Mouse (Mus musculus) adrenal gland, adult 8-10 months (tissue): Measurements from ENCODE around the gene Emb. TPM values are rescaled to one million over a fixed set of nuclear protein-coding genes. Genes with fewer than 3 reads are reported as not detected.

Experiments
- DNase-seq: peaks from one replicate; pipeline ENCODE4 v3.0.0; 2022
- total RNA-seq, 4 experiments: library from RNA; stranded (reverse); gene quantifications; 2 replicates each; pipeline ENCODE4 v1.2.4; 2022

Gene Emb
- total RNA-seq, 4 experiments from 2014 or later = 24.4 to 30.6 (median 26.5) TPM

DNA sequence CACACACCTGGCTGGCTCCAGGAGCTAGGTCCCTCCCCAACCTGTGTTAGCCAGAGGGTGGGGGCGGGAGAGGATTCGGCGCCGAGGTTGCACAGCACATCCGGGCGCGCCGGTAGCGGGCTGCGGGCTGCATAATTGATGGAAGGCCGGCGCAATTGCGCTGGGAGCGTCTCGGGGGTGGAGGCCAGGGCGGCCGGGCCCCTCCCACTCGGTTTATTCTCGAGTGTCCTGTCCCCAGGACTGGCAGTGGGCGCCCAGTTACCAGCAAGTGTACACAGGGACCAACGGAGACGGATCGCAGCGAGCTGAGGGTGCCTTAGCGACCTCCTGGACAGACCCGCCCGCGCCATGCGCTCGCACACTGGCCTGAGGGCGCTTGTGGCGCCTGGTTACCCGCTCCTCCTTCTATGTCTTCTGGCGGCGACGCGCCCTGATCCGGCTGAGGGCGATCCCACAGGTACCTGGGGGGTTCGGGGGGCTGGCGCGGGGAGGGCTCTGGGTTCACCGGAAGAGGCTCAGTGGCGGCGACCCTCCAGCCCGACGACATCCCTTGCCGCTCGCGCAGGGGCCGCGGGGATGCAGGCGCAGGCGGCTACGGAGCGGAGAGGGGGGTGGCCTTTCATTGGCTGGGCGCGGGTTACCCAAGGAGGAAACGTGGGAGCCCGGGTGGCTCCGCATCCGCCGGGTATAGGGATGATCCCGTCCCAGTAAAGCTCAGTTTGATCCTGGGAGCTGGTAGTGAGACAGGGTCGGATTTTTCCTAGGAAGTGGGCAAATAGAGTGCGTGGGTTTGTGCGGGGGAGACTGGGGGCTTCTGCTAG lies 12.4 kb downstream of the Emb start, which contains the start of gene Gm17509:
Gm17509 (minus strand) TSS at position 575 of the 821 bp plus-strand sequence.
- peak; percentile 16 for DNase-seq

DNA sequence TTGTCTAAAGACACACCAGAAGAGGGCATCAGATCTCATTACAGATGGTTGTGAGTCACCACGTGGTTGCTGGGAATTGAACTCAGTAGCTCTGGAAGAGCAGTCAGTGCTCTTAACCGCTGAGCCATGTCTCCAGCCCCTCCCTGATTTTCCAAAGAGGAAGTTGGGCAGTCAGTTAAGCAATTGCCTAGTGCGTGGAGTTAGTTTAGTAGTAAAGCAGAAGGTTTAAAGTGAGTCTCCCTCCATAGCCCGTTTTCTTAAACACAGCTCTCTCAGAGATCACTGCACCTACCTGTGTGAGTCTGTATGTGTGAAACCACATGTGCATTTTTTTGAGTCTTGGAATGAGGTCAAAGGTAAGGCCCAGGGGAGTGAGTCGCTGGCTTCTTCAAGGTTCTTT lies 14.8 kb downstream of the Emb start:
- DNase-seq = no peak

- no peak for DNase-seq
Observed at GRCm38 (mm10) chr13:117224901-117225300, 16.6 kb downstream of the Emb start.

DNA sequence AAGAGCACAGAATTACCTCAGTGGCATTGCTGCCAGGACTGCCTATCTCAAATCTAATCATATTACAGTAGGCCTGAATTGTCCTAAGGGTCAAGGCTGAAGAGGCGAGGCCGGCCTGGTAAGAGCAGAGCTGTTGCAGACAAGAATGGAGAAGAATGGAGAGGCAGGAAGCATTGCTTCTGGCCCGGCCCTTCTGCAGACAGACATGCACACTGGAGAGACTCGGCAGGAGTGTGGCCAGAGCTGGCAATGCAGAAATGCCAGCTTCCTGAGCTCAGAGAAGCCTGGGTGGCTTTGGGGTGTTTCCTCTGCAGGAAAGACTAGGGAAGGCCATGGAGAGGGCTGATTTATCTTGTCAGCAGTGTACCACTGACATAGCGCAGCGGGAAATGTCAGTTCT lies 17.2 kb downstream of the Emb start:
- DNase-seq = peak; percentile 5

GRCm38 (mm10) chr13:117230371-117231110 lies 22.2 kb downstream of the Emb start:
- peak; percentile 38 for DNase-seq

GRCm38 (mm10) chr13:117233808-117234207 lies 25.5 kb downstream of the Emb start:
- DNase-seq = no peak

DNA sequence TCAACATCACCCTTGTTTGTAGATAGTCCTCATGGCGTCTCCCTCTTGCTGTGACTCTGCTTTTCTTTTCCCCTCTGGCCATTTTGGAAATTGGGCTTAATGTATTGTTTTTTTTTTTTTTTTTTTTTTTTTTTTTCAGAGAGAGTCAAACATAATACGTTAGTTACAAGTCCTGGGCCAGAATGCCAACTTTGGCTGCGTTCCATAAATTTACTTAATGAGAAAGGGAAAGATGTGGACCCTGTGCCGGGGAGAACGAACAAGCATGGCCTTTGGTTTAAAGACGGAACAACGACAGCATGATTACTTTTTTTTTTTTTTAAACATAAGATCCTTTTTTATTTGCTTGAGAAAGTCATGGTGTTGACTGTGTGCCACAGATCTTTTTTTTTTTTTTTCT lies 26.1 kb downstream of the Emb start:
- DNase-seq = no peak

DNA sequence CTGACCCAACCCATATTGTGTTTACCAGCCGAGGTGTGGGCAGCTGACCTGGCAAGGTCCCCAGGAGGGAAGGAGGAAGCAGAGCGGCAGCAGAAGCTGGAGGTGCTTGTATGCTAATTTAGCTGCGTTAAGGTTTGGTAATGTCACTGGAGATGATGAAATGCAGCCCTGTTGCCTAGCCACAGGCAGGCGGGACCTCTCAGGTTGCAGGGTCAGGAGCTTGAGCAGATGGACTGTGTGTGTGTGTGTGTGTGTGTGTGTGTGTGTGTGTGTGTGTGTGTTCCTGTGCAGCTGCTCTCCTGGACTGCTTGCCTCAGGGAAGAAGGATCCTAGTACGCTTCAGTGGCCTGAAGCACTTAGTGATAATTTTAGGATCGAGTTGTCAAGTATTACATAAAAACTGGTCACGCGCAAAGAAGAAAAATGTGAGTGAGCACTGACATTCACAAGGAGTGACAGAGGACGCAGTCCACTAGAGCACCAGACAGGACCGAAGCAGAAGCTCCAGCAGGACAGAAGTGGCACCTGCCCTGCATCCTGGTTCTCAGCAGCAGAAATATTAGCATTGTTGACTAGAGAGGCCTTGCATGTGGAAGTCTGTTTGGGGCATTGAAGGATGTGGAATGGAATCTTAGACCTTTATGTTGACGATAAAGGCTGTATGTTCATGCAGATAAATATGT lies 27.3 kb downstream of the Emb start:
- no peak for DNase-seq

DNA sequence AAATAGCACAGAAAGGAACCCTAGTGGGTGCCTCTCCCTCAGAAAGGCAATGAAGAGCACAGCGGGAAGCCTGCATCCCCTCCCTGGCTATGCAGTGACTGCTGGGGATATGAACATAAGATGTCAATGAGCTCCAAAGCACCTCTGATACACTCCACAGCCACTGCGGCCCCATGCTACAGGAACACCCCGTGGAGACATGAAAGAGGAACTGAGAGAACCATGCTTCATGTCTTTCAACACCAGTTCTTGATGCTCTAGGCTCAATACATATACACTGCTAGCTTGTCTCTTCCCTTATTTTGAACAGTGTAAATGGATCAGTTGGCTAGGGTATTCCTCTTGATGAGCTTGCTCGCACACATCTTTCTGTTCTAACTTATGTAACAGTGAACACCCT lies 28.8 kb downstream of the Emb start:
- DNase-seq = no peak

DNA sequence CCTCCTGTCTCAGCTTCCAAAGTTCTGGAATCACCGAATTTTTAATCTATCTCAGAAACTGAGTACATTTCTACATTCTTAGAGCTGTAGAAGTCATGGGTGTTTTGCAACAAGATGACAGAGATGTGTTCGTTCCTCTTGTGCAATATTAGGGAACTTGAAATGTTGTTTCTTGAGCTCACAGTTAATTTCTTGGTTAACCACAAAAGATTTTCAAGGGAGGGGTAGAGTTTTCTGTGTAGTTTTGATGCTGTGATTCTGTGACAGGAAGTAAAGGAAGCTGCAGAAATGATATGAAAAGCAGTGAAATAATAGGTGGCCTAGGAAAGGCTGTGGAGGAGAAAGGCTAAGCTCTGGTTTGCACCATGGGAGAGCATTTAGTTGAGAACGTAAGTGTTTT lies 33.7 kb downstream of the Emb start:
- DNase-seq = no peak

- DNase-seq = no peak
Observed at GRCm38 (mm10) chr13:117242621-117243020, 34.3 kb downstream of the Emb start.

- no peak for DNase-seq
Observed at GRCm38 (mm10) chr13:117260704-117261103, 52.4 kb downstream of the Emb start.

DNA sequence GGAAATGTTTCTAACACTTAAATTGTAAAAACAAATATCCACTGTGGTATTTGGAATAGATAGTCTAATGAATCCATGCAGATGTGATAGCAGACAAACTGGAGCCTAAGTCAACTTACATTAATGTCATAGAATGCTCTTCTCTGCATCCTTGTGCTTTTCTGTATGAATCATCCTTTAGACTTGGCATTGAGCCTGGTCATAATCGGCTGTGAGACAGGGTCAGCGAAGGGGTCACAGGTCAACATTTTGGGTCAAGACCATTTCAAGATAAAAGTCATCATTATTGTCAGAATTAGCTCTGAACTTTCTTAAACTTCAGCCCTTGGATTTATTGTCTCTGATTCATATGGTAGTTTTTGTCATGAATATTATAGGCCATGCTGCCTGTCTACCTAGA lies 57.8 kb downstream of the Emb start:
- DNase-seq = peak; percentile 18

GRCm38 (mm10) chr13:117267963-117268362 lies 59.6 kb downstream of the Emb start:
- DNase-seq = no peak

- no peak for DNase-seq
Observed at GRCm38 (mm10) chr13:117284036-117284435, 75.7 kb downstream of the Emb start.

DNA sequence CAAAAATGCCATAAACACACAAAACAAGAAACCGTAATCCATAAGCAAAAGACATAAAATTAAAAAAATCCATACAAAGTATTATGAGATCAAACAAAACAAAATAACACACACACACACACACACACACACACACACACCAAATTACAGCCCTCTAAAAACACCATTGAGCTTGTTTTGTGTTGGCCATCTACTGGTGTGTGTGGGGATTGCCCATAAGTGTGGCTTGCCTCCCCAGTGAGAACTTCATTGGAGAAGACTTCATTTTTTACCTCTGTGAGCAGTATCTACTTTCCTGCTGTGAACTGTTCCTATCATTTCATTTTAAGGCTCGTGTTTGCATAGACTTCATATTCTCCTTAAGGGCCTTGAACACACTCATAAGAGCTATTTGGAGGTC lies 78.6 kb downstream of the Emb start:
- DNase-seq = no peak

DNA sequence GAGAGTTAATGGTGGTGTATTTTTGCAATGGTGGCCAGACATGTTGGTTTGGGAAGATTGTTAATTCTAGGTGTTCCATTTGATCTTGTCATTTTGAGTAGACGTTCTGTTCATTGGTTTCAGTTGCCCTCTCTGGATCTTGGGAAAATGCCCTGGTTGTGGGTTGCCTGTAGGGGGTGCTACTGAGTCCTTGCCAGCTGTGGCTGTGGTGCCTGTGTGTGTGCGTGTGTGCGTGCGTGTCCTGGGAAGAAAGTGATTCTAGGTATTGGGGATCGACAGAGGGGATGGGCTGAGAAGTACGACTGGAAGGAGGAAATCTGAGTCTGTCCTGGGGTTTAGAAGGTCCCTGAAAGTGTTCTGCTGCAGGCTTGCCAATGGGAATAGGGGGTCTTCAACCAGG lies 79.1 kb downstream of the Emb start:
- DNase-seq = no peak

DNA sequence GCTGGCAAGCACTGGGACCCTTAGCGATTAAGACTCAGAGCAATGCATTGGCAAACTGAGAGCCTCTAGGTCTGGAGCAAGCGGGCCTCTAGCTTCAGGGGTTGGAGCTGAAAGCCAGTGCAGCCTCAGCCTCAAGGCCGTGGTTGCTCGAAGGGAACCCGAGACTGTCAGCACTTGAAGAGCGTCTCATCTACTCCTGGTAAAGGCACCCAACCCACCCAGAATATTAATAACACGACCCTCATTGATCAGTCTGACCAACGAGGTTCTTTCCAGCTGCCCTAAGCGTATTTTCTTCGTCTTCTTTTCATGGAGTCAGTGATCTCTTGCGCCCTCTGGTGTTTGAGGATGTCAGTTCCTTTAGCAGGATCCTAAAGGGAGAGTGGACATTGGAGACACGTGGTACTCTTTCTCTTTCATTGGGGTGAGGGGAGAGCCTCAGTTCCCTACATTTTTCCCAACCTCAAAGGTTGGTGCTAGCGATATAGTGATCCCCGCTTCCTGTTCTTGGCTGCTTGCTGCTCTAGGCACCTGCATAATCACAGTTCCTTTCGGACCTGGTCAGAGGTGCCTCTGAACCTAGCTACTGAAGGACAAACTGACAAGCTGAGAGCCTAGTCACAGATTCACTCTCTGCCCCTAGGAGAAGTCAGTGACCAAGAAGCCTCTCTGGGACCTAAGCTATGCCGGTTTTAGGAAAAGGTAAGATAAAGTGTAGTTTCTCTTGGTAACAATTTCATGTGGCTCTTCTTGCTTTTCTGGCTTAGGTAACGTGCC lies 81.3 kb downstream of the Emb start:
- peak; percentile 17 for DNase-seq

- DNase-seq = peak; percentile 34
Observed at GRCm38 (mm10) chr13:117311446-117312225, 103.3 kb downstream of the Emb start.
